Mouse (Mus musculus): ENCODE data around the gene Hist1h2bb. TPM values are rescaled to one million over a fixed set of nuclear protein-coding genes. Genes with fewer than 3 reads are reported as not detected.
A peak's percentile ranks its signal among the peaks of the same experiment; 100 is the strongest.
"Not testable (repeated sequence)": the region's sequence is repeated elsewhere in the genome, so short reads cannot be mapped to it uniquely, and the experiment has no call there.

Hist1h2bb gene
- polyA plus RNA-seq, 1 experiment = 1.3 TPM

DNA sequence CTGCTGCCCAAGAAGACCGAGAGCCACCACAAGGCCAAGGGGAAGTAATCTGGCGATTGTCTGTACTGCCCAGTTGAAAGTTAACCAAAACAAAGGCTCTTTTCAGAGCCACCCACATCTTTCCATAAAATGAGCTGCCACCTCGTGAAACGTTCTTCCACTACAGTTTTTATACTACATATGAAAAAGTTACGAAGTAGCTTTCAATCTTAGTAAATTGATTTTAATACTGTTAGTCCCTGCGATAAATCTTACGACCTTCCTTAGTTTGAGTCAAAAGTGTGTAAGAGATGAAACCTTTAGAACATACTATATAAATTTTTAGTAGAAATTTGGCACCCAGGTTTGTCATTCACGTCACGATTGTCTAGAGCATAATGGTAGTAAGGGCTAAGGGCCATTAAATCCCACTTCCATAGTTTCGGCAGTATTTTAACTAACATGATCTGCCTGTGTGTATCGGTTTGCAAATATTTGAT, 5.0 kb downstream of the Hist1h2bb start:
- TF ChIP-seq USF1 (IDR thresholded peaks at IDR 0.05; ENCODE audit: low read depth) (no peak), E2F4 (IDR thresholded peaks at IDR 0.05; ENCODE audit: insufficient read depth) (no peak), POLR2A (IDR thresholded peaks at IDR 0.05; ENCODE audit: insufficient read length, low read depth) (peak; percentile 17), POLR2AphosphoS2 (IDR thresholded peaks at IDR 0.05; ENCODE audit: insufficient read length, low read depth) (no peak), REST (IDR thresholded peaks at IDR 0.05; ENCODE audit: insufficient read depth, insufficient read length) (no peak), TCF3 (IDR thresholded peaks at IDR 0.05; ENCODE audit: insufficient read length, low read depth) (no peak), MYOG (IDR thresholded peaks at IDR 0.05; ENCODE audit: control insufficient read depth in 1 of 3, insufficient read depth in 1 of 3, insufficient read length in 2 of 3, low read depth in 2 of 3) (no peak), SRF (IDR thresholded peaks at IDR 0.05; ENCODE audit: control insufficient read depth, insufficient read length, low read depth) (no peak)
- Histone ChIP-seq H3ac (ENCODE audit: control insufficient read depth, insufficient read length) (no peak overlapping the region), H3K4me2 (ENCODE audit: low read depth) (peak overlapping the region; percentile 76), H3K36me3 (ENCODE audit: control insufficient read depth, insufficient read depth) (no peaks in the 10 kb centered on the region), H3K79me2 (ENCODE audit: control insufficient read depth, insufficient read depth) (no peaks in the 10 kb centered on the region), H3K27me3 (ENCODE audit: control insufficient read depth, insufficient read depth, insufficient read length) (no peaks in the 10 kb centered on the region), H3K4me3 (peak overlapping the region; percentile 15)

DNA sequence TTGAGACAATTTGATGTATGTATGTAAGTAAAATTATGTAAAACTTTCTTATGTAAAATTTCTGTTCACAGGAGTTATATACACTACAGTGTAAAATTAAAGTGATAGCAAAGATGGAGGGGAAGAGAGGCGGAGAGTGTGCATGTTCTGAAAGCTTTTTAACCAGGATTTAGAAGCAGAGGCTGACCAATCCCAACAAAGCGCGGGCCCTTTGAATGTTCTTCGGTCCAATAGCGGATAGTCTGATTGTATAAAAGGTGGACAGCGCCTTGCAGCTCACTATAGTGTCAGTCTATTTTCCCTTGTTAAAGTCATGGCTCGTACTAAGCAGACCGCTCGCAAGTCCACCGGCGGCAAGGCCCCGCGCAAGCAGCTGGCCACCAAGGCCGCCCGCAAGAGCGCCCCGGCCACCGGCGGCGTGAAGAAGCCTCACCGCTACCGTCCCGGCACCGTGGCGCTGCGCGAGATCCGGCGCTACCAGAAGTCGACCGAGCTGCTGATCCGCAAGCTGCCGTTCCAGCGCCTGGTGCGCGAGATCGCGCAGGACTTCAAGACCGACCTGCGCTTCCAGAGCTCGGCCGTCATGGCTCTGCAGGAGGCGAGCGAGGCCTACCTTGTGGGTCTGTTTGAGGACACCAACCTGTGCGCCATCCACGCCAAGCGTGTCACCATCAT, 5.7 kb downstream of the Hist1h2bb start, which contains the start of gene Hist1h3b:
TSS of gene Hist1h3b (plus strand) at position 201 of the 675 bp plus-strand sequence.
- not testable (repeated sequence) for H3ac ChIP-seq (ENCODE audit: control insufficient read depth, insufficient read length); H3K36me3 ChIP-seq (ENCODE audit: control insufficient read depth, insufficient read depth); H3K79me2 ChIP-seq (ENCODE audit: control insufficient read depth, insufficient read depth); H3K27me3 ChIP-seq (ENCODE audit: control insufficient read depth, insufficient read depth, insufficient read length)
- H3K4me3 ChIP-seq = peak within 1 kb of the TSS; percentile 15
- H3K4me2 ChIP-seq (ENCODE audit: low read depth) = peak within 1 kb of the TSS; percentile 76
- TF ChIP-seq POLR2AphosphoS2 (IDR thresholded peaks at IDR 0.05; ENCODE audit: insufficient read length, low read depth) (peak; percentile 88), POLR2A (IDR thresholded peaks at IDR 0.05; ENCODE audit: insufficient read length, low read depth) (peak; percentile 80), E2F4 (IDR thresholded peaks at IDR 0.05; ENCODE audit: insufficient read depth) (peak; percentile 84)

DNA sequence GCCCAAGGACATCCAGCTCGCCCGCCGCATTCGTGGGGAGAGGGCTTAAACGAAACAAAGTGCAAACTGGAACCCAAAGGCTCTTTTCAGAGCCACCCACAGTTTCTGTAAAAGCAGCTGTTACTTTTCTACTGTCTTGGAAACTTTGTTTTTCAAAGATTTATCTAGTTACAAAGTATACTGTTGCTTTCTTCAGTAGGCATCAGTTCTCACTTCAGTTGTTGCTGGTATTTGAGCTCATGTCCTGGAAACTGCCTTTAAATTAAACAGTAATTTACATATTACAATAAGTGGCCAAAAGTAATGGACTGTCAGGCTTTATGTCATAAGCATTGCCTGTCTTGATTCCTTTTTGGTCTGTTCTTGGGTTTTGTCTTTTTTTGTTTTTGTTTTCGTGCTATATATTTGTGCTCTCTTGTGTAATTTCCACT, 6.2 kb downstream of the Hist1h2bb start:
- TF ChIP-seq MAX (IDR thresholded peaks at IDR 0.05; ENCODE audit: low read depth) (no peak), TCF12 (IDR thresholded peaks at IDR 0.05; ENCODE audit: insufficient read depth, poor library complexity, severe bottlenecking) (no peak), POLR2AphosphoS2 (IDR thresholded peaks at IDR 0.05; ENCODE audit: insufficient read length, low read depth) (no peak), MYOG (IDR thresholded peaks at IDR 0.05; ENCODE audit: control insufficient read depth in 1 of 3, insufficient read depth in 1 of 3, insufficient read length in 2 of 3, low read depth in 2 of 3) (no peak), POLR2A (IDR thresholded peaks at IDR 0.05; ENCODE audit: insufficient read length, low read depth) (peak; percentile 14), USF1 (IDR thresholded peaks at IDR 0.05; ENCODE audit: low read depth) (no peak)
- Histone ChIP-seq H3K36me3 (ENCODE audit: control insufficient read depth, insufficient read depth) (no peaks in the 10 kb centered on the region), H3K79me2 (ENCODE audit: control insufficient read depth, insufficient read depth) (no peaks in the 10 kb centered on the region), H3K4me3 (peak overlapping the region; percentile 15), H3ac (ENCODE audit: control insufficient read depth, insufficient read length) (no peak overlapping the region), H3K27me3 (ENCODE audit: control insufficient read depth, insufficient read depth, insufficient read length) (no peaks in the 10 kb centered on the region), H3K4me2 (ENCODE audit: low read depth) (peak overlapping the region; percentile 70)

DNA sequence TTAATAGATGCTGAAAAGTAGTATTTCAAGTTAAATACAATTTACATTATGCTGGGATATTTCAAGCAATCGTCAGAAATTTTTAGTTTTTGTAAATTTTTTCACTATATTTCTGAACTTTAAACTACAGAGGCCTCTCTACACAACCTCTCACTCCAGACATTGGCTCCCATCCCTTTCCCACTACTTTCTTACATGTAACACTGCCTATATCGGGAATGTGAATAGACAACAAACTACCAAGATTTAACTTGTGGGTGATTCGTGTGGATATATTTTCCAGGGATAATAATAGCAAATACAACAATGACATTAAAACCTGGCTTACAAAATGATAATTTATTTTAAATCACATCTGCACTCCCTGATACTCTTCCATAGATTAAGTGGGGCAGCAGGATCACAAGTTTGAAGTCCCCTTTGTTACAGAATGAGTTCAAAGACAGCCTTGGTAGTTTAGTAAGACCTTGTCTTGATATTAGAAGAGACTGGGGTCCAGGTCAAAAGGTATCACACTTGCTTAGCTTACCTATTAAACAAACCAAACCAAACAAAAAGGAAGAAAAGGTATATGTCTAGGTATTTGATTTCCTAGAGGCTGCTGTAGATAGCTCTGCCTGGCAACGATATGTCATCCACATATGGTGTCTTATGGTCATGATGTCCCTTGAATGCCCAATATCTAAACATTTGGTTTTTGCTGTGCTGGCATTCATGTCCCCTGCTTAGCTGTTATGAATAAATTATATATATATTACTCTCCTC, 7.0 kb downstream of the Hist1h2bb start:
- TF ChIP-seq MYOG (IDR thresholded peaks at IDR 0.05; ENCODE audit: control insufficient read depth in 1 of 3, insufficient read depth in 1 of 3, insufficient read length in 2 of 3, low read depth in 2 of 3) (no peak), TCF3 (IDR thresholded peaks at IDR 0.05; ENCODE audit: insufficient read length, low read depth) (no peak), REST (IDR thresholded peaks at IDR 0.05; ENCODE audit: insufficient read depth, insufficient read length) (no peak), POLR2A (IDR thresholded peaks at IDR 0.05; ENCODE audit: insufficient read length, low read depth) (no peak), TCF12 (IDR thresholded peaks at IDR 0.05; ENCODE audit: insufficient read depth, poor library complexity, severe bottlenecking) (no peak), CEBPB (IDR thresholded peaks at IDR 0.05; ENCODE audit: insufficient read depth, poor library complexity, severe bottlenecking) (no peak), MAX (IDR thresholded peaks at IDR 0.05; ENCODE audit: low read depth) (no peak), SRF (IDR thresholded peaks at IDR 0.05; ENCODE audit: control insufficient read depth, insufficient read length, low read depth) (no peak), USF1 (IDR thresholded peaks at IDR 0.05; ENCODE audit: low read depth) (no peak), MYOD1 (IDR thresholded peaks at IDR 0.05; ENCODE audit: control insufficient read depth in 1 of 3, insufficient read length in 2 of 3, low read depth in 2 of 3) (no peak), POLR2AphosphoS2 (IDR thresholded peaks at IDR 0.05; ENCODE audit: insufficient read length, low read depth) (no peak), E2F4 (IDR thresholded peaks at IDR 0.05; ENCODE audit: insufficient read depth) (no peak)
- no peaks in the 10 kb centered on the region for H3K79me2 ChIP-seq (ENCODE audit: control insufficient read depth, insufficient read depth)
- H3ac ChIP-seq (ENCODE audit: control insufficient read depth, insufficient read length) = no peak overlapping the region
- no peaks in the 10 kb centered on the region for H3K36me3 ChIP-seq (ENCODE audit: control insufficient read depth, insufficient read depth)
- H3K4me2 ChIP-seq (ENCODE audit: low read depth) = peak overlapping the region; percentile 70
- H3K27me3 ChIP-seq (ENCODE audit: control insufficient read depth, insufficient read depth, insufficient read length) = no peaks in the 10 kb centered on the region
- peak overlapping the region; percentile 15 for H3K4me3 ChIP-seq

DNA sequence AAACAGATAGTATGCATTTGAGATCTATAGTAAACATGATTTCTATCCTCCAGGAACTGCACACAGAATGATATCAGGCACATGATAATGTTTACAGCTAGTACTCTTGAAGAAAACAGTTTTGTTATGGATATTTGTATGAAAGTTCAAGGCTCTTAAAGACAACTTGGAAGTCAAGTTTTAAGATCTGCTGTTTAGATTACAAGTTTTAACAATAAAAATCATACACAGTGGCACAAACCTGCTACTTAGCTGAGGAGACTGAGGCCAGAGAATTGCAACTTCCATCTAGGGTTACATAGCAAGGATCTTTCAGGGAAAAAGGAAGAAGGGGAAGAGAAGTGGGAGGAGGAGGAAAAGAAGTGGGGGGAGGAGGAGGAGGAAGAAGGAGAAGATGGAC, 8.5 kb downstream of the Hist1h2bb start:
- no peak overlapping the region for H3ac ChIP-seq (ENCODE audit: control insufficient read depth, insufficient read length)
- no peaks in the 10 kb centered on the region for H3K36me3 ChIP-seq (ENCODE audit: control insufficient read depth, insufficient read depth)
- H3K4me2 ChIP-seq (ENCODE audit: low read depth) = no peak overlapping the region
- no peak overlapping the region for H3K4me3 ChIP-seq
- no peak for TF ChIP-seq REST (IDR thresholded peaks at IDR 0.05; ENCODE audit: insufficient read depth, insufficient read length)
- TF ChIP-seq POLR2AphosphoS2 (IDR thresholded peaks at IDR 0.05; ENCODE audit: insufficient read length, low read depth) = no peak
- no peaks in the 10 kb centered on the region for H3K79me2 ChIP-seq (ENCODE audit: control insufficient read depth, insufficient read depth)
- no peaks in the 10 kb centered on the region for H3K27me3 ChIP-seq (ENCODE audit: control insufficient read depth, insufficient read depth, insufficient read length)
